Mouse (Mus musculus): ENCODE results near the gene Als2. TPM values are rescaled to one million over a fixed set of nuclear protein-coding genes. Genes with fewer than 3 reads are reported as not detected.

Als2 gene
- polyA plus RNA-seq, 1 experiment from 2014 or later, result 13.5 TPM

GRCm38 (mm10) chr1:59158498-59158897 is 78.5 kb downstream of the Als2 start:
- ATAC-seq (ENCODE audit: insufficient read depth), result no peak
- Histone ChIP-seq H3K9me3 (ENCODE audit: low read depth, low read length) (no peaks in the 10 kb centered on the region), H3K36me3 (ENCODE audit: insufficient read depth) (0 out of 2 replicates have a peak, but pooled peaks cover 5% of the 10 kb centered on the region), H3K4me3 (ENCODE audit: low read depth, low read length) (no peak overlapping the region), H3K4me1 (ENCODE audit: insufficient read depth) (no peaks in the 10 kb centered on the region), H3K4me2 (no peak overlapping the region), H3K27me3 (ENCODE audit: insufficient read depth, low read length) (no peaks in the 10 kb centered on the region), H3K27ac (ENCODE audit: low read depth) (no peak overlapping the region), H3K9ac (no peak overlapping the region)
- 78% methylated on average over 7 of the region's 7 CpGs for WGBS
- TF ChIP-seq CTCF (IDR thresholded peaks at IDR 0.05; ENCODE audit: low read depth), result no peak
- DNase-seq, result no peak

- Histone ChIP-seq H3K4me2 (no peak overlapping the region), H3K4me1 (ENCODE audit: insufficient read depth) (no peaks in the 10 kb centered on the region), H3K27ac (ENCODE audit: low read depth) (no peak overlapping the region), H3K27me3 (ENCODE audit: insufficient read depth, low read length) (no peaks in the 10 kb centered on the region), H3K4me3 (ENCODE audit: low read depth, low read length) (no peak overlapping the region), H3K36me3 (ENCODE audit: insufficient read depth) (0 out of 2 replicates have a peak, but pooled peaks cover 2% of the 10 kb centered on the region), H3K9me3 (ENCODE audit: low read depth, low read length) (no peaks in the 10 kb centered on the region), H3K9ac (no peak overlapping the region)
- ATAC-seq (ENCODE audit: insufficient read depth), result no peak
- 70% methylated on average over 4 of the region's 4 CpGs for WGBS
- DNase-seq, result no peak
- no peak for TF ChIP-seq CTCF (IDR thresholded peaks at IDR 0.05; ENCODE audit: low read depth)
Measured at GRCm38 (mm10) chr1:59157846-59158245, 79.2 kb downstream of the Als2 start.

GRCm38 (mm10) chr1:59152346-59152745 is 84.7 kb downstream of the Als2 start:
- no peak overlapping the region for H3K4me2 ChIP-seq
- no peak for DNase-seq
- TF ChIP-seq CTCF (IDR thresholded peaks at IDR 0.05; ENCODE audit: low read depth), result no peak
- no peaks in the 10 kb centered on the region for H3K9me3 ChIP-seq (ENCODE audit: low read depth, low read length)
- H3K27me3 ChIP-seq (ENCODE audit: insufficient read depth, low read length), result no peaks in the 10 kb centered on the region
- no peak overlapping the region for H3K27ac ChIP-seq (ENCODE audit: low read depth)
- no peak overlapping the region for H3K9ac ChIP-seq
- no peak overlapping the region for H3K4me3 ChIP-seq (ENCODE audit: low read depth, low read length)
- ATAC-seq (ENCODE audit: insufficient read depth), result no peak
- no peaks in the 10 kb centered on the region for H3K4me1 ChIP-seq (ENCODE audit: insufficient read depth)
- 72% methylated on average over 4 of the region's 4 CpGs for WGBS
- H3K36me3 ChIP-seq (ENCODE audit: insufficient read depth), result no peaks in the 10 kb centered on the region

- Histone ChIP-seq H3K4me3 (ENCODE audit: low read depth, low read length) (no peak overlapping the region), H3K27ac (ENCODE audit: low read depth) (no peak overlapping the region), H3K9me3 (ENCODE audit: low read depth, low read length) (no peaks in the 10 kb centered on the region), H3K36me3 (ENCODE audit: insufficient read depth) (no peaks in the 10 kb centered on the region), H3K4me1 (ENCODE audit: insufficient read depth) (no peaks in the 10 kb centered on the region), H3K4me2 (no peak overlapping the region), H3K27me3 (ENCODE audit: insufficient read depth, low read length) (no peaks in the 10 kb centered on the region), H3K9ac (no peak overlapping the region)
- no peak for DNase-seq
- no peak for ATAC-seq (ENCODE audit: insufficient read depth)
- TF ChIP-seq CTCF (IDR thresholded peaks at IDR 0.05; ENCODE audit: low read depth), result peak; percentile 10; the same call in 1 of the 2 replicates
- WGBS, result 67% methylated on average over 5 of the region's 5 CpGs
Measured at GRCm38 (mm10) chr1:59150542-59150941, 86.5 kb downstream of the Als2 start.

- Histone ChIP-seq H3K4me1 (ENCODE audit: insufficient read depth) (no peaks in the 10 kb centered on the region), H3K9ac (no peak overlapping the region), H3K4me3 (ENCODE audit: low read depth, low read length) (no peak overlapping the region), H3K27me3 (ENCODE audit: insufficient read depth, low read length) (no peaks in the 10 kb centered on the region), H3K36me3 (ENCODE audit: insufficient read depth) (no peaks in the 10 kb centered on the region), H3K4me2 (no peak overlapping the region), H3K9me3 (ENCODE audit: low read depth, low read length) (no peaks in the 10 kb centered on the region), H3K27ac (ENCODE audit: low read depth) (no peak overlapping the region)
- ATAC-seq (ENCODE audit: insufficient read depth), result no peak
- peak; percentile 49 for TF ChIP-seq CTCF (IDR thresholded peaks at IDR 0.05; ENCODE audit: low read depth)
- WGBS, result 71% methylated on average over 10 of the region's 10 CpGs
- DNase-seq, result no peak
Measured at GRCm38 (mm10) chr1:59144543-59144942, 92.5 kb downstream of the Als2 start.

GRCm38 (mm10) chr1:59142809-59143208 is 94.2 kb downstream of the Als2 start:
- DNase-seq, result peak; percentile 85
- no peak overlapping the region for H3K9ac ChIP-seq
- no peak for ATAC-seq (ENCODE audit: insufficient read depth)
- H3K27me3 ChIP-seq (ENCODE audit: insufficient read depth, low read length), result no peaks in the 10 kb centered on the region
- H3K36me3 ChIP-seq (ENCODE audit: insufficient read depth), result no peaks in the 10 kb centered on the region
- no peak overlapping the region for H3K4me2 ChIP-seq
- H3K9me3 ChIP-seq (ENCODE audit: low read depth, low read length), result no peaks in the 10 kb centered on the region
- TF ChIP-seq CTCF (IDR thresholded peaks at IDR 0.05; ENCODE audit: low read depth), result peak; percentile 81
- H3K4me3 ChIP-seq (ENCODE audit: low read depth, low read length), result no peak overlapping the region
- no peak overlapping the region for H3K27ac ChIP-seq (ENCODE audit: low read depth)
- H3K4me1 ChIP-seq (ENCODE audit: insufficient read depth), result no peaks in the 10 kb centered on the region

- H3K4me2 ChIP-seq, result no peak overlapping the region
- no peaks in the 10 kb centered on the region for H3K9me3 ChIP-seq (ENCODE audit: low read depth, low read length)
- H3K36me3 ChIP-seq (ENCODE audit: insufficient read depth), result no peaks in the 10 kb centered on the region
- DNase-seq (peak; percentile 87), ATAC-seq (ENCODE audit: insufficient read depth) (peak; percentile 88)
- no peak overlapping the region for H3K9ac ChIP-seq
- H3K27me3 ChIP-seq (ENCODE audit: insufficient read depth, low read length), result no peaks in the 10 kb centered on the region
- 23% methylated on average over 5 of the region's 5 CpGs for WGBS
- no peak overlapping the region for H3K27ac ChIP-seq (ENCODE audit: low read depth)
- no peak for TF ChIP-seq CTCF (IDR thresholded peaks at IDR 0.05; ENCODE audit: low read depth)
- no peaks in the 10 kb centered on the region for H3K4me1 ChIP-seq (ENCODE audit: insufficient read depth)
- no peak overlapping the region for H3K4me3 ChIP-seq (ENCODE audit: low read depth, low read length)
Measured at GRCm38 (mm10) chr1:59134419-59134818, 102.6 kb downstream of the Als2 start.

- Histone ChIP-seq H3K36me3 (ENCODE audit: insufficient read depth) (no peaks in the 10 kb centered on the region), H3K4me3 (ENCODE audit: low read depth, low read length) (no peak overlapping the region), H3K27me3 (ENCODE audit: insufficient read depth, low read length) (no peaks in the 10 kb centered on the region; the same call in 1 of the 2 replicates), H3K27ac (ENCODE audit: low read depth) (no peak overlapping the region), H3K4me2 (no peak overlapping the region), H3K4me1 (ENCODE audit: insufficient read depth) (no peaks in the 10 kb centered on the region), H3K9me3 (ENCODE audit: low read depth, low read length) (no peaks in the 10 kb centered on the region), H3K9ac (no peak overlapping the region)
- ATAC-seq (ENCODE audit: insufficient read depth), result 0 out of 2 replicates have a peak, but pooled peaks have one; percentile 28
- peak; percentile 54 for DNase-seq
- no peak for TF ChIP-seq CTCF (IDR thresholded peaks at IDR 0.05; ENCODE audit: low read depth)
- WGBS, result 31% methylated on average over 7 of the region's 7 CpGs
Measured at GRCm38 (mm10) chr1:59128879-59129278, 108.2 kb downstream of the Als2 start.

Measured in lung, embryonic 14.5 days (tissue).